ENCODE assay signal across 8 mouse cellular contexts in genomic region chr5:115633060-115633459, GRCm38 (mm10). TPM values are rescaled to one million over a fixed set of nuclear protein-coding genes. Genes with fewer than 3 reads are reported as not detected.
DNase-seq lines count a peak whose midpoint lies in the region; ATAC-seq and TF ChIP-seq lines count a peak whose summit lies in the region.

No protein-coding gene starts in this region.

- 55% methylated on average over 4 of the region's 4 CpGs for WGBS in limb, embryonic 14.5 days

- peak overlapping the region; percentile 74 for H3K4me3 ChIP-seq in erythroblast, embryonic 14.5 days (replicated peaks)
- peak overlapping the region; percentile 81 for H3K4me3 ChIP-seq in limb, embryonic 14.5 days (replicated peaks; ENCODE audit: low read length)

- H3K4me1 ChIP-seq in erythroblast, embryonic 14.5 days (ENCODE audit: control insufficient read depth) = peaks cover 81% of the 10 kb centered on the region
- peaks cover 14% of the 10 kb centered on the region for H3K4me1 ChIP-seq in limb, embryonic 14.5 days (ENCODE audit: control insufficient read depth, insufficient read depth, low read length)

- ATAC-seq in erythroblast, adult 5-6 weeks (replicated peaks; ENCODE audit: low FRiP score, poor library complexity, severe bottlenecking) = no peak
- ATAC-seq in limb, embryonic 14.5 days (ENCODE audit: low FRiP score, low read depth) = no peak
- no peak for ATAC-seq in inflammation-experienced regulatory T-cells, adult 6 months

- TF ChIP-seq POLR2A in limb, embryonic 14.5 days (IDR thresholded peaks at IDR 0.05; ENCODE audit: borderline replicate concordance, extremely low read depth, insufficient read depth, insufficient read length) = no peak

- no peaks in the 10 kb centered on the region for H3K9me3 ChIP-seq in erythroblast, embryonic 14.5 days (ENCODE audit: control insufficient read depth, low read length)
- H3K9me3 ChIP-seq in limb, embryonic 14.5 days (ENCODE audit: control insufficient read depth, low read length) = no peaks in the 10 kb centered on the region

- peaks cover 70% of the 10 kb centered on the region for H3K36me3 ChIP-seq in erythroblast, embryonic 14.5 days (ENCODE audit: control insufficient read depth)
- H3K36me3 ChIP-seq in limb, embryonic 14.5 days (ENCODE audit: control insufficient read depth, insufficient read depth, low read length) = peaks cover 9% of the 10 kb centered on the region

- DNase-seq in retina, embryonic 14.5 days (ENCODE audit: low spot score) = peak; percentile 35
- DNase-seq in retina, postnatal 1 day = no peak
- no peak for DNase-seq in limb, embryonic 14.5 days (ENCODE audit: low spot score)
- DNase-seq in adrenal gland, adult 2 months = no peak
- DNase-seq in right cerebral cortex, adult 18-20 months = no peak

- H3K4me2 ChIP-seq in limb, embryonic 14.5 days (replicated peaks; ENCODE audit: low read depth, low read length, severe bottlenecking) = peak overlapping the region; percentile 74

- H3K27ac ChIP-seq in limb, embryonic 14.5 days (replicated peaks; ENCODE audit: low read depth, low read length) = no peak overlapping the region

- no peaks in the 10 kb centered on the region for H3K27me3 ChIP-seq in erythroblast, embryonic 14.5 days (ENCODE audit: control insufficient read depth)
- H3K27me3 ChIP-seq in limb, embryonic 14.5 days (ENCODE audit: control insufficient read depth, insufficient read depth, low read length) = no peaks in the 10 kb centered on the region

- peak overlapping the region; percentile 83; the same call in 1 of the 2 replicates for H3K9ac ChIP-seq in limb, embryonic 14.5 days (ENCODE audit: low read depth, low read length, severe bottlenecking)

RNA-seq across cellular contexts. Expression of gene Rab35, which starts 1.4 kb away (rescaled TPM):
- 7.6 and 8.7 TPM in 2 replicates for polyA plus RNA-seq in erythroblast, embryonic 14.5 days (2012)
- total RNA-seq in erythroblast, adult 5-6 weeks (2015; ENCODE audit: low replicate concordance) = 17.3 and 17.8 TPM in 2 replicates
- 13.8 and 15.4 TPM in 2 replicates for total RNA-seq in erythroblast, adult 5-6 weeks (2017; ENCODE audit: low replicate concordance)
- 62.6 and 65.2 TPM in 2 replicates for polyA plus RNA-seq in limb, embryonic 14.5 days (2012; rRNA removed)
- 19.8 and 22.4 TPM in 2 replicates for polyA plus RNA-seq in limb, embryonic 14.5 days (2014; fragmentation: Nextera tagmentation; extraction: Ambion mirVana)
- total RNA-seq in adrenal gland, adult 2 months (2021) = 10 to 100 TPM; 64.2 to 66.2 TPM
- 65.8 and 73.8 TPM in 2 replicates for polyA plus RNA-seq in adrenal gland, adult 2 months (2012; rRNA removed)
- 10 to 100 TPM in 1 of 3 experiments, 1 to 10 TPM in 2; 7.3 to 10.6 (median 9.7) TPM for polyA plus RNA-seq in inflammation-experienced regulatory T-cells, adult 6 months (2017; shearing (Covaris generic))
